Mouse (Mus musculus): ENCODE results near the gene Krtap9-5.

- TF ChIP-seq CTCF (IDR thresholded peaks at IDR 0.05; ENCODE audit: extremely low read depth, insufficient read depth, insufficient read length, insufficient replicate concordance) (no peak), POLR2A (IDR thresholded peaks at IDR 0.05; ENCODE audit: low read depth, low read length) (no peak)
Observed at GRCm38 (mm10) chr11:99937751-99938264, 10.5 kb upstream of the Krtap9-5 start.

All from spleen, adult 2 months (tissue).